Mouse (Mus musculus) embryo, embryonic 10 days (tissue): ENCODE measurements around the gene R3hcc1l.

ENCODE experiments used
- DNase-seq: peaks from one replicate; pipeline ENCODE4 v3.0.0-alpha.2; 2015; ENCODE audit warnings: low spot score

Gene R3hcc1l

DNA sequence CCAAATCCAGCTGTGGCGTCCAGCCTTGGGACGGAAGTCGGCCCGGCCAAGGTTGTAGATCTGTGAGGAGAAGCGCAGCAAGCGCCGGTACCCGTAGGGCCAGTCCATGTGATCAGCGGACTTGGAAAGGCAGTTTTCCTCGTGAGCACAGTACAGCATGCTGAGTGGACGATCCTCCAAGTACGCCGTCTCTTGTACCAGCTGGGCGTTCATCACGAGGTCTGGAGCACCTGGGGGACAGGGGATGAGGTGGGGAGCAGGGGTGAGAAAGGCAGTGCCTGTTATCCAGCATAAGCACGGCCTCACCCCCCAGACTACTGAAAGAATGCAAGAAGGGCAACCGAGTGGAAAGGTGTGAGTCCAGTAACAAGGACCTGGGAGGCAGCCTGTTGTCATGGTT lies 81.3 kb downstream of the R3hcc1l start:
- DNase-seq = no peak

DNA sequence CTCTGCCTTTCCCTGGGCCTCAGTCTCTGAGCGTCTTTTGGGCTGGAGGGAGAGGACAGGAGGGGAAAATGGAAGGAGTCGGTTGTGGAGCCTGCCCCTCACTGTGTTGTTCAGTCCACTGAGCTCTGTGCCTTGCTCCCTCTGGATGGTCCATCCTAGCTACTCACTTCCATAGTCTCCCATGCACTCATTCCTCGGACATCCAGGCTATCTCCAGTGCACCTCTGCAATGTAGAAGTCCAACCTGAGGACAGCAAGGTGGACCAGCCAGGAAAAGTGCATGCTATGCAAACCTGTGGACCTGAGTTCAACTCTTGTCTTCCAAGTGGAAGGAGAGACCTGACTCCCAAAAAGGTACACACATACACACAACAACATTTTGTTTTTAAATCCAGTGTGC lies 82.0 kb downstream of the R3hcc1l start:
- DNase-seq = no peak

DNA sequence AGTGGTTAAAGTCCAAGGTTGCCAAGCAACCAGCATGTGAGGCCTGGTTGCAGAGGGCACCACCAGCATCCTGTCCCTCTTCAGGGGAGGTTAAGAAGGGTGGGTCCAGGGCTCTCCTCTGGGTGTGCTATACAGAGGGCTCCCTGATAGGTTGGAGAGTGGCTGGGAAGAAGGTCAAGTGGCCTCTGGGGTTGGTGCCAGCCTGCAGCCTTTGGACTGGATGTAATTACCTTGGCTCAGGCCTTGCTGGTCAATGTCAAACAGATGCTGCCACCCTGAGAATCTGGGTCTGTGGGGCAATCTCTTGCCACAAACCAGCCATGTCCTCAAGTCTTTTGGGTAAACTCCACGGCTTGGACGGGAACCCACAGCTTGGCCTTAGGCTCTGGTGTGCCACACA lies 82.9 kb downstream of the R3hcc1l start:
- no peak for DNase-seq

DNA sequence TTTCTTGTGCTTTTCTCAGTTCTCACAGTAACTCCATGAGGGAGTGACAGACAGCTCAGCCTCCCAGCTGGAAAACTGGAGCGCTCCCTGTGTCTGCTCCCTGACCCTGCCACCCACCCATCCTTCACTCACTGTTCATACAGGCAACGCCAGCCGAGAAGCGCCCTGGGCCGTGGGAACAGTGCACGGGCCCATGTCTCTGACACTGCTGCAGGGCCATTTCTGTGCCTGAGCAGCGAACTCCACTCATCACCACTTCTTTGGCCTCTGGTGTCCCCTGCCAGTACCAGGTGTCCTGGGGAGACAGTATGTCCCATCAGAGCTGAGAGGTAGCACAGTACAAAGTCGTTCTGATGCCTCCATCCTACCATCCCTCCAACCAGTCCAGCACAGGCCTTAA lies 83.5 kb downstream of the R3hcc1l start:
- DNase-seq = no peak

DNA sequence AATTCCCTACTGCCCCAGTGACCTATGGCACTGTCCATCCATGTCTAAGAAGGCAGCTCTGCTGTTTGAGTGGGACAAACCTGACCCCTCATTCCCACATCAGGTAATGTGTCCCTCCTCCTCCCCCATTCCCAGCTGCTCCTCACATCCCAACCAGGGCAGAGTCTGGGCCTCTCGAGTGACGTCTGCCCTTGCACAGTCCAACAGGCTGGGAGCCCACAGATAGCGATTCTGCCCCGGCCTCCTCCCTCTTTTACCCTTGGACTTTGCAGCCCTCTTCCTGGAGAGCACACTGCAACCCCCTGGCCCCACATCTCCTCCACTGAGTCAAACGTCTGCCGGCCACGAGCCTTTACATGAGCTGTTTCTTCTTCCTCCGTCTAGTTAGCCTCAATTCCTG lies 84.0 kb downstream of the R3hcc1l start:
- DNase-seq = no peak

DNA sequence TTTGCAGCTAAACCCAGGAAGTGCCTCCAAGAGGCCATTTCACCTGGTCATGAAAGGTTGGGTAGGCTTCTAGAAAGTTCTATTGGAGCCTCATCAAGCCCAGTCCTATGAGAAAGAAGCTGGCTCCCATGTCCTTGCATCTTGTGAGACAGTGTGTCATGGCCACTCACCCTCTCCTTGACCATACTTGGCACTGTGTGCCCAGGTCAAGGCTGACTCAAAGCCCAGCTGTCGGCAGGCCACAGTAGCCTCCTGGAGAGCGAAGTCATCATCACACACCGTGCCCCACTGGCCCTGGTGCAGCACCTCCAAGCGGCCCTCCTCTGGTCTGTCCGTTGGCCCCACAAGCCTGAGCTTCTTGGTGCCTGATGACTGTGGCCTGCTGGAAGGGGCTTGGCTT lies 89.5 kb downstream of the R3hcc1l start:
- DNase-seq = no peak

DNA sequence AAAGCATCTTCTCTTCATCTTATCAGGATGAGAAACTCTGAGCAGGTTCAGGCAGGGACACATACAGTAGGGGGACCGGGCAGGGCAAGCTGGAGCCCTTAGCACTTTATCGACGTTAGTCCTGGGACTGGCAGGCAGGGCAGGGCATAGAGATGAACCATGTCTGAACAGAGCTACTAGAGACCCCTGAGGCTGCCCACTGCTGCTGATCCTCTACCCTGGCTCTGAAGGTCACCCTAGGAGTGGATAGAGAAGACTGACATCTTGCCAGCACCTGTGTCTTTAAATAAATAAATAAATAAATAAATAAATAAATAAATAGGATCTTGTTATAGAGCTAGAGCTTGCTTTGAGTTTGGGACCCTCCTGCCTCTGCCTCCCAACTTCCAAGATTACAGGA lies 91.2 kb downstream of the R3hcc1l start:
- no peak for DNase-seq

DNA sequence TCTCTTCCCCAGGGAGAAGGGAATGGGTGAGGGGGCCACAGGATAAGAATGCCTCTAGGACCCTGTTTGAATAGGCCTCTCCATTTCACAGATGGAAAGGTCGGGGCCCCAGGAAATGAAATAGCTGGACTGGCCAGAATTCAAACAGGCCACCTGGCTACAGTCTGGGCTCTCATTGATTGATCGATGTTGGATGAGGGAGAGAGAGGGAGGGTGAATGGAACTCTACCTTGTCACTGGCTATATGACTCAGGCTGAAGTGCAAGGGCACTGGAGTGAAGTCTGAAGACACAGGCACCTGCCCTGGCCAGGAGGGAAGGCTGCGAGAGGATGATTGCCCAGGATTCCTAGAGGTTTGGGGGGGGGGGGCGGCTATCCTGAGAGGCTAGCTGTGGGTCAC lies 93.2 kb downstream of the R3hcc1l start:
- no peak for DNase-seq

DNA sequence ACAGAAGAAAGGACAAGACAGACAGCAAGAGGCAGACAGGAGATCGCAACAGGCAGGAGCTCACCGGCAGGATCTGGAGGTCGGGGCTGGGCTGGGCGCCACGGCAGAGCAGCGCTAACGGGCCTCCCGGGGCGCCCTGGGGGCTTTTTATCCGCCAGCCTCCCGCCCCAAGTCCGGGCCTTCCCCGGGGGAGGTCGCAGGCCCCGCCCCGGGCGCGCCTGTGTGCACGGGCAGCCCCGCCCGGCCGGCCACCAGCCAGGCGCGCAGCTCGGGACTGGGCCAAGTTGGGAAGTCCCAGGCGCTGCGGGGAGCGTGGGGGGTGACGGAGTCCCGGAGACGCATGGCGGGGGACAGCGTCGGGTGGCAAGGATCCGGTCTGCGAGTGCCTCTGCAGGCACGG lies 94.1 kb downstream of the R3hcc1l start, which contains the start of gene Loxl4:
TSS of gene Loxl4 (minus strand) at position 160 of the 400 bp plus-strand sequence.
- DNase-seq = peak; percentile 16

DNA sequence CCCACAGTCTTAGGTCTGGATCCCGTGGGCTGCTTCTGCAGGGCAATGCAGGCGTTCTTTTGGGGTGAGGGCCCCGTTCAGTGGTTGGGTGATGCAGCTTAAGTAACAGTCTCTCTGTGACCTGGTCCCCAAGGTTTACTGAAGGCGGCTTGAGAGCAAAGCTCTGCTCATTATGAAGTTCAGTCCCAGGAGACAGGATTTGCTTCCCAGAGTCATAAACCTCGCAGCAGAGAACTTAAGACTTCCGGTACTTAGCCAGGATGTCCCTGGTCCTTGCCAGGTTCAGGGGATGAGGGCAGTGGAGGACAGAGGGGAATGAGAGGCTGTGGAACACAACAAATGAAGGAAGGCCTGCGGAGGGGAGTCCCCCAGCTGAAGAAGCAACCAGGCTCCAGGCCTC lies 94.6 kb downstream of the R3hcc1l start:
- DNase-seq = no peak

DNA sequence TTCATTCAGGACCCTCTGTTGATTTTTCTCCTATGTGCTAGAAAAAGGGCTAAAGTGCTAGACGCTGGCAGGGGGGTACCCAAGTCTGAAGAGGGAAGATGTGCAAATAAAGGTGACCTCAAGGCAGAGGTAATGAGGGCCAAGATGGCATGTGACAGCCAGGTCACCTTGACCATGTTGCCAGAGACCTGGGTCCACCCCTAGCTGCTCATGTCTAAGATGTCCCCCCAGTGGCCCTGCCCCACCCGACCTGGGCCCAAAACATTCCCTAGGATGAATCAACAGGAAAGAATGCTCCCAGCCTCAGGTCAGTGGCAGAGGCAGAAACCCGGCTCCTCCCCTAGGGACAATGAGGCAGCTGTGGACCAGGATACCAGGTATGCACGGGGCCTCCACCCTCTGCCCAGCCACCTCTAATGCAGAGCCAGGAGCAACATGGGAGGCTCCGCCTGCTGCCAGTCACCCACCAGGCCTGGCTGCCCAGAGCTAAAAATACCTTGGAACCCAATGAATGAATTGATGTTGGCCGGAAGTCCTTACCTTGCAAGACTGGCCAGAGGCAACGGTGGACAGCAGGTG lies 95.2 kb downstream of the R3hcc1l start:
- no peak for DNase-seq

DNA sequence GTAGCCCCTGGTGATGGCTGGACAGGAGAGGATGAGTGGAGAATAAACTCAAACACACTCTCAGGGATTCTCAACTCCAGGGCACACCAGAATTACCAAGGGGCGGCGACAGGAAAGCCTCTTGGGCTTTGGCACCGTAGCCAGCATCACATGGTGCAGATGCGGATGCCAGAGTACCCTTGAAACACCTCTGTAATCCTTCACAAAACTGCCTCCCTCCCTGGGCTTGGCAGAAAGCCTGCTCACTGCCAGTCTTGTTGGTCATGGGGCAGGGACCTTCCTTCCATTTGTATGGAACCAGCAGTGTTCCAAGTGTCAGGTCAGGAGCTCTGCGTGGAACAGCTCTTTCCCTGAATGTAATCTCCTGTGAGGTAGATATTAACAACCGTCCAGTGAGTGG lies 109.5 kb downstream of the R3hcc1l start:
- DNase-seq = no peak

DNA sequence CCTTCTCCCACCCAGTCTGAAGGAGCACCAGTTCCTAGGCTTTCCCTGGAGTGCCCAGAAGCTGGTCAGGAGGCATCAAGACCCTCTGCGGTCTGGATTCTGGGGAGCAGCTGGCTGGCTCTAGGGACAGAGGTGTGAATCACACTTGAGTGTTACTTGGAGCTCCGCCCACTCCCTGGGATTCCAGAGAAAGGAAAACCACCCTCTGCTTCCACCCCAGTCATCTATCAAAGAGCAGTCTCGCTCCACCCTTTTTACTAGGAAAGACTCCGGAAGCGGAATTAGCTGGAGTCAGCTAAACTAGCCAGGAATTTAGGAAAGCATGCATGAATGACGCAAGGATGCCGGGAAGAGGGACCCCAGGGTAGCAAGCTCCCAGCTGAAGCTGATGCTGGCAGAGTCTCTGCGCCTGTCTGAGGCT lies 113.0 kb downstream of the R3hcc1l start:
- peak; percentile 62 for DNase-seq

DNA sequence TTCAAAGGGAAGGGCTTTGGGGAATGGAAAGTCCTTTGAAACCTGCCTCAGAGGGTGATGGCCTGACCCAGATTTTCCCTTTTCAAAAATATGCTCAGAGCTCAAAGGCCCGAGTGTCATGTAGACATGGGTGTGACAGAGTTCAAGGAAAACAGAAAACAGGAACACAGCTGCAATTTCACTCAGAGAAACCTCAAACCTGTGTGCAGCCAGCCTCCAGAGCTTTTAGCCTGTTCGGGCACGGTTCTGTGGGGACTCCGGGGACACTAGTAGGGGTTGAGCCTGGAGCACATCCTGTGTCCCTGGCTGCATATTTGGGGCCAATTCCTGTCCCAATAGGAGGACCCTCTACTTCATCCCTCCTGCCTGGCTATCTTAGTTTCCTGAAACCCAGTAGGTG lies 113.7 kb downstream of the R3hcc1l start:
- DNase-seq = no peak

DNA sequence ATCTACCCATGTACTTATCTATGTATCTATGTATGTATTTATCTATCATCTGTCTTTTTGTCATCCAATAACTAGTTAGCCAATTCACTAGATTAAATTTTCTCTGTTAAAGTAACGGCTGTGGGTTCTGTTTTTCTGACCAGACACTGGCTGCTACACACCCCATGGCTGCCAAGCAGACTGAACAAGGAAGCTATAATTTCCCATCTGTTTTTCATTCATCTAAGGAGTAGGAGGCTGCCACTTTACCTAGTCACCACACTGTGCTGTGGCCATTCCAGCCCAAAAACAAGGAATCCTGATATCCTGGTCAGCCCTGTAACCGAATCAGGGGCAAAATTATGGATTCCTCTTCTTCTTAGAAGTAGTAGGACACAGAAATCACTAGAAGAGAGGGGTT lies 115.1 kb downstream of the R3hcc1l start:
- DNase-seq = no peak

DNA sequence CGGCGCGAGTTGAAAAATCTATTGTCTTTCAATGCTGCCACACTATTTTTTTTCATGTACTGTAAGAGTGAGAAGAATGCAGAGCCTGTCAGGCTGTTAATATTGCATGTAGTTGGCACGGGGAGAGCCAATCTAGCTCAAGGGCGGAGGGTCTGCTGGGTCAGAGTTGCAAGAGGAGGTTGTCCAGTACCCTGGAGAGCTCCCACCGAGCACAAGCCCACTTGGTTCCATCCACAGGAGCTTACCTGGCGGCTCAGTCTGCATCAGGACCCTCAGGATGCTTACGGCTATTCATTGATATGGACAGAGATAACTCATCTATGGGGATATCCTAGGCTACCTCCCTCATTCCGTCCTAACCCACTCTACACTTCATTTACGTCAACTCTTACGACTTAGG lies 118.1 kb downstream of the R3hcc1l start:
- DNase-seq = peak; percentile 71

DNA sequence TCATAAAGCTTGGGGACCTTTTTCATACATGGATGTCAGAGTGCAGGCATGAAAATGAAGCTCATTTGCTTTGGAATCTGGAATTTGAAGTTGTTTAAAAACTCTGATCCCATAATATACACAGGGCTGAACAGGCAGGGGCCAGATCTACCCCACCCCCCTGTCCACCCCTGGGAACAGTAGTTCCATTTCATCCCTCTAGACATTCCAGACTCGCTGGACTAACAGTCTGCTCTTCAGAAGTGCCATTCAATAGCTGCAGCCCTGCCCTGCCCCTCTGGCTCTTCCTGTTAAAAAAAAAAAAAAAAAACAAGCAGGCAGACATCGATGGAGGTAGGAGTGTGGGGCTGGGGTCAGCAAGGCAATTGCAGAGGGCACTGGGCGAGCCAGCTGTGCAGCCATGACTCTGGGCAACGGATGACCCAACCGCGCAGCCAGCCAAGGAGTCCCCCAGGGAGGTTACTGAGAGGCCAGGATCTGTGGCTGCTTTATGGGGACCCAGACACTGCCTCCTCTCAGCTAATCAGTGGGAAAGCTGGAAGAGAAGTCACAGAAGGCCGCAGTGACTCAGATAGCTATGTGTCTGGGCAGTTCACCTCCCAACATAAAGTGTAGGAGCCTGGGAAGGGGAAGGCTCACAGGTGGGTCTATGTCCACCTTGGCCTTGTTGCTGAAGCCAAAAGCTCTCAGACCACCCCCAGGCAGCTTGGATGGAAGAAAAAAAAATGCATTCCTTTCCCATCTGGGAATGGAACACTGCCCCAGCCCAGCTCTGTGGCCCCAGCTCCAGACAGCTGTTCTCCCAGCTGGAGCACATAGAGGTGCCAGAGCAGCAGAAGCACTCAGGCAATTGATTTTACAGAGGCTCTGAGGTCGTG lies 120.3 kb downstream of the R3hcc1l start:
- DNase-seq = peak; percentile 67

DNA sequence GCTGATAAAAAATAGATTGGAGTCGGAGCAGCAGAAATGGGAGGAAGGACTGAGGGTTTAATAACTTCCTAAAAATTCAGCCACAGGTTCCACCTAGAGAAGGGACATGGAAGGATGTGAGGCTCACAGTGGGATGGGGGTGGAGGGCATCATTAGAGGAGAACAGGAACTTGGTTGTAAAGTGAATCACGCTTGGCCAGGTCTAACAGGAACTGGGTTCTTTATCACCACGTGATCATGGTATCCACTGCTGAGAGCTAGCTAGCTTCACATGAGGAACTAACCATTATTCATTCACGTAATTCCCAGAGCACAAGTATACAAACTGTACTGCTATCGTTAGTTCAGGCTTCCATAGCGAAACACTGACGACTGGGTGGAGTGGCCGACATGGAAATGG lies 121.0 kb downstream of the R3hcc1l start:
- no peak for DNase-seq

DNA sequence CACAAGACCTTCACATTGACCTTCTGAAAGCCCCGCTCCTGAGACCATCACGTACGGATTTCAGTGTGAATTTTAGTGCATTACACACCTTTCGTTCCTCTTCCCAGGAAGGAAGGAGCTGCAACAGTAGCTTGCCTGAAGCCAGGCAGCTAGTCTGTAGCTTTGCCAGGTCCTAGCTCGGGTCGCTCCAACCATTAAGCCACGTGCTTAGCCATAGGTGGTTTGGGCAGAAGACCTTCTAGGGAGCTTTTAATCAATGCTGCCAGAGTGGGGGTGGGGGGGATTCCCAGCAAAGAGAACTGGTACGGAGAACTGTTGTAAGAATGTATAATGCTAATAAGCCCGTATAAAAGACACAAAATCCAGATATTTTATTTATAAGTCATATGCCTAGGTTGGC lies 121.7 kb downstream of the R3hcc1l start:
- no peak for DNase-seq
